Mouse (Mus musculus): ENCODE data around the gene Cfd. TPM values are rescaled to one million over a fixed set of nuclear protein-coding genes. Genes with fewer than 3 reads are reported as not detected.
A peak's percentile ranks its signal among the peaks of the same experiment; 100 is the strongest.

The Cfd gene
- polyA plus RNA-seq, 1 experiment from 2014 or later: not detected

- Histone ChIP-seq H3K36me3 (replicated peaks; ENCODE audit: control insufficient read depth, insufficient read depth, low read depth, low read length) (no peaks in the 10 kb centered on the region; the same call in 1 of the 2 replicates), H3K9ac (replicated peaks; ENCODE audit: low read length) (no peak overlapping the region; the same call in 1 of the 2 replicates)
Observed at GRCm38 (mm10) chr10:79931797-79932196, 41.1 kb downstream of the Cfd start.

GRCm38 (mm10) chr10:79932736-79933135 lies 42.1 kb downstream of the Cfd start:
- Histone ChIP-seq H3K36me3 (replicated peaks; ENCODE audit: control insufficient read depth, insufficient read depth, low read depth, low read length) (no peaks in the 10 kb centered on the region; the same call in 1 of the 2 replicates), H3K9me3 (replicated peaks; ENCODE audit: control insufficient read depth, low read length) (no peaks in the 10 kb centered on the region), H3K27me3 (ENCODE audit: control insufficient read depth, insufficient read depth, low read length) (no peaks in the 10 kb centered on the region), H3K4me1 (ENCODE audit: control insufficient read depth, insufficient read depth, low read length) (peaks cover 16% of the 10 kb centered on the region; the same call in 1 of the 2 replicates), H3K4me3 (ENCODE audit: low read depth, low read length) (no peak overlapping the region), H3K9ac (replicated peaks; ENCODE audit: low read length) (peak overlapping the region; percentile 18; the same call in 1 of the 2 replicates), H3K4me2 (ENCODE audit: low read depth, low read length) (0 out of 2 replicates have a peak overlapping the region, but pooled peaks have one; percentile 16), H3K27ac (replicated peaks; ENCODE audit: low read depth, low read length) (peak overlapping the region; percentile 52)
- peak; percentile 67 for DNase-seq (ENCODE audit: low spot score)
- 10% methylated on average over 8 of the region's 8 CpGs for WGBS
- ATAC-seq (replicated peaks; ENCODE audit: insufficient number of reproducible peaks, low FRiP score, low TSS enrichment, low read depth): no peak

More at GRCm38 (mm10) chr10:79931797-79932196, 41.1 kb downstream of the Cfd start:
- ATAC-seq (replicated peaks; ENCODE audit: insufficient number of reproducible peaks, low FRiP score, low TSS enrichment, low read depth) (no peak), DNase-seq (ENCODE audit: low spot score) (no peak)
- Histone ChIP-seq H3K9me3 (replicated peaks; ENCODE audit: control insufficient read depth, low read length) (no peaks in the 10 kb centered on the region), H3K27ac (replicated peaks; ENCODE audit: low read depth, low read length) (no peak overlapping the region), H3K4me3 (ENCODE audit: low read depth, low read length) (no peak overlapping the region), H3K4me1 (ENCODE audit: control insufficient read depth, insufficient read depth, low read length) (peaks cover 16% of the 10 kb centered on the region; the same call in 1 of the 2 replicates), H3K27me3 (ENCODE audit: control insufficient read depth, insufficient read depth, low read length) (no peaks in the 10 kb centered on the region), H3K4me2 (ENCODE audit: low read depth, low read length) (no peak overlapping the region)
- 89% methylated on average over 9 of the region's 9 CpGs for WGBS

- Histone ChIP-seq H3K27me3 (ENCODE audit: control insufficient read depth, insufficient read depth, low read length) (no peaks in the 10 kb centered on the region), H3K4me2 (ENCODE audit: low read depth, low read length) (no peak overlapping the region), H3K9me3 (replicated peaks; ENCODE audit: control insufficient read depth, low read length) (no peaks in the 10 kb centered on the region), H3K36me3 (replicated peaks; ENCODE audit: control insufficient read depth, insufficient read depth, low read depth, low read length) (no peaks in the 10 kb centered on the region; the same call in 1 of the 2 replicates), H3K27ac (replicated peaks; ENCODE audit: low read depth, low read length) (peak overlapping the region; percentile 52), H3K4me3 (ENCODE audit: low read depth, low read length) (no peak overlapping the region), H3K9ac (replicated peaks; ENCODE audit: low read length) (no peak overlapping the region), H3K4me1 (ENCODE audit: control insufficient read depth, insufficient read depth, low read length) (peaks cover 16% of the 10 kb centered on the region; the same call in 1 of the 2 replicates)
- WGBS: 58% methylated on average over 9 of the region's 9 CpGs
- no peak for ATAC-seq (replicated peaks; ENCODE audit: insufficient number of reproducible peaks, low FRiP score, low TSS enrichment, low read depth)
- DNase-seq (ENCODE audit: low spot score): no peak
Observed at GRCm38 (mm10) chr10:79933145-79933679, 42.6 kb downstream of the Cfd start.

GRCm38 (mm10) chr10:79933861-79934260 lies 43.2 kb downstream of the Cfd start:
- DNase-seq (ENCODE audit: low spot score): no peak
- no peaks in the 10 kb centered on the region; the same call in 1 of the 2 replicates for H3K36me3 ChIP-seq (replicated peaks; ENCODE audit: control insufficient read depth, insufficient read depth, low read depth, low read length)
- peaks cover 14% of the 10 kb centered on the region; the same call in 1 of the 2 replicates for H3K4me1 ChIP-seq (ENCODE audit: control insufficient read depth, insufficient read depth, low read length)
- ATAC-seq (replicated peaks; ENCODE audit: insufficient number of reproducible peaks, low FRiP score, low TSS enrichment, low read depth): no peak
- no peak overlapping the region for H3K9ac ChIP-seq (replicated peaks; ENCODE audit: low read length)
- WGBS: 52% methylated on average over 6 of the region's 6 CpGs
- no peaks in the 10 kb centered on the region for H3K9me3 ChIP-seq (replicated peaks; ENCODE audit: control insufficient read depth, low read length)
- no peak overlapping the region for H3K27ac ChIP-seq (replicated peaks; ENCODE audit: low read depth, low read length)
- no peak overlapping the region for H3K4me3 ChIP-seq (ENCODE audit: low read depth, low read length)
- H3K4me2 ChIP-seq (ENCODE audit: low read depth, low read length): no peak overlapping the region
- no peaks in the 10 kb centered on the region for H3K27me3 ChIP-seq (ENCODE audit: control insufficient read depth, insufficient read depth, low read length)

GRCm38 (mm10) chr10:79934272-79934721 lies 43.6 kb downstream of the Cfd start:
- Histone ChIP-seq H3K27me3 (ENCODE audit: control insufficient read depth, insufficient read depth, low read length) (no peaks in the 10 kb centered on the region), H3K36me3 (replicated peaks; ENCODE audit: control insufficient read depth, insufficient read depth, low read depth, low read length) (no peaks in the 10 kb centered on the region; the same call in 1 of the 2 replicates), H3K4me2 (ENCODE audit: low read depth, low read length) (no peak overlapping the region), H3K9ac (replicated peaks; ENCODE audit: low read length) (no peak overlapping the region), H3K27ac (replicated peaks; ENCODE audit: low read depth, low read length) (no peak overlapping the region), H3K4me1 (ENCODE audit: control insufficient read depth, insufficient read depth, low read length) (peaks cover 11% of the 10 kb centered on the region; the same call in 1 of the 2 replicates), H3K4me3 (ENCODE audit: low read depth, low read length) (no peak overlapping the region), H3K9me3 (replicated peaks; ENCODE audit: control insufficient read depth, low read length) (no peaks in the 10 kb centered on the region)
- WGBS: 73% methylated on average over 13 of the region's 13 CpGs
- ATAC-seq (replicated peaks; ENCODE audit: insufficient number of reproducible peaks, low FRiP score, low TSS enrichment, low read depth) (no peak), DNase-seq (ENCODE audit: low spot score) (no peak)

- Histone ChIP-seq H3K27ac (replicated peaks; ENCODE audit: low read depth, low read length) (no peak overlapping the region), H3K36me3 (replicated peaks; ENCODE audit: control insufficient read depth, insufficient read depth, low read depth, low read length) (no peaks in the 10 kb centered on the region; the same call in 1 of the 2 replicates), H3K4me1 (ENCODE audit: control insufficient read depth, insufficient read depth, low read length) (peaks cover 11% of the 10 kb centered on the region; the same call in 1 of the 2 replicates)
Observed at GRCm38 (mm10) chr10:79934794-79935569, 44.3 kb downstream of the Cfd start.

GRCm38 (mm10) chr10:79936284-79936910 lies 45.7 kb downstream of the Cfd start:
- no peak overlapping the region for H3K4me3 ChIP-seq (ENCODE audit: low read depth, low read length)
- H3K4me2 ChIP-seq (ENCODE audit: low read depth, low read length): no peak overlapping the region
- ATAC-seq (replicated peaks; ENCODE audit: insufficient number of reproducible peaks, low FRiP score, low TSS enrichment, low read depth) (no peak), DNase-seq (ENCODE audit: low spot score) (no peak)
- peaks cover 11% of the 10 kb centered on the region; the same call in 1 of the 2 replicates for H3K4me1 ChIP-seq (ENCODE audit: control insufficient read depth, insufficient read depth, low read length)
- 65% methylated on average over 10 of the region's 10 CpGs for WGBS
- H3K36me3 ChIP-seq (replicated peaks; ENCODE audit: control insufficient read depth, insufficient read depth, low read depth, low read length): no peaks in the 10 kb centered on the region; the same call in 1 of the 2 replicates
- H3K9me3 ChIP-seq (replicated peaks; ENCODE audit: control insufficient read depth, low read length): no peaks in the 10 kb centered on the region
- H3K27ac ChIP-seq (replicated peaks; ENCODE audit: low read depth, low read length): no peak overlapping the region
- no peak overlapping the region for H3K9ac ChIP-seq (replicated peaks; ENCODE audit: low read length)
- no peaks in the 10 kb centered on the region for H3K27me3 ChIP-seq (ENCODE audit: control insufficient read depth, insufficient read depth, low read length)

More at GRCm38 (mm10) chr10:79934794-79935569, 44.3 kb downstream of the Cfd start:
- Histone ChIP-seq H3K27me3 (ENCODE audit: control insufficient read depth, insufficient read depth, low read length) (no peaks in the 10 kb centered on the region), H3K4me2 (ENCODE audit: low read depth, low read length) (no peak overlapping the region), H3K9ac (replicated peaks; ENCODE audit: low read length) (no peak overlapping the region), H3K9me3 (replicated peaks; ENCODE audit: control insufficient read depth, low read length) (no peaks in the 10 kb centered on the region), H3K4me3 (ENCODE audit: low read depth, low read length) (no peak overlapping the region)
- DNase-seq (ENCODE audit: low spot score) (no peak), ATAC-seq (replicated peaks; ENCODE audit: insufficient number of reproducible peaks, low FRiP score, low TSS enrichment, low read depth) (no peak)
- WGBS: 85% methylated on average over 16 of the region's 16 CpGs
